Mouse (Mus musculus): ENCODE measurements around the gene Ano2.

Ano2 gene

GRCm38 (mm10) chr6:125690057-125690703, at the start of gene Ano2:
Ano2 (plus strand) TSS chr6:125690419.
- no peak for DNase-seq

GRCm38 (mm10) chr6:125640486-125640885, 49.7 kb upstream of the Ano2 start:
- no peak for DNase-seq

GRCm38 (mm10) chr6:125641146-125641545, 49.1 kb upstream of the Ano2 start:
- no peak for DNase-seq

DNA sequence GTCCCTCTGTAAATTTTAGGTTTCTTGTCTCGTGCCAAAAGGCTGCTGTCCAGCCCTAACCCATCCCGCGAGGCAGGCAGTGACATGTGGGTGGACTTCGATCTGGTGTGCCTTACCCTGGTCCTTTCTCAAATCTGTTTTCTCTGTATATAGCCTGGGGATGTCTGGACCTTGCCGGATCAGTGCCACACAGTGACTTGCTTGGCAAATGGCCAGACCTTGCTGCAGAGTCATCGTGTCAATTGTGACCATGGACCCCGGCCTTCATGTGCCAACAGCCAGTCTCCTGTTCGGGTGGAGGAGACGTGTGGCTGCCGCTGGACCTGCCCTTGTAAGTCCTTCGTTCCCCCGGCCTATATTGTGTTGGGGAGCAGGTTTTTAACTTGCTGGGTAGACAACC, 41.3 kb upstream of the Ano2 start:
- DNase-seq, result no peak

GRCm38 (mm10) chr6:125651335-125651734, 38.9 kb upstream of the Ano2 start:
- DNase-seq, result no peak

GRCm38 (mm10) chr6:125653416-125653815, 36.8 kb upstream of the Ano2 start:
- DNase-seq, result no peak

GRCm38 (mm10) chr6:125656921-125657320, 33.3 kb upstream of the Ano2 start:
- DNase-seq, result no peak

- DNase-seq, result no peak
Observed at GRCm38 (mm10) chr6:125657966-125658365, 32.3 kb upstream of the Ano2 start.

DNA sequence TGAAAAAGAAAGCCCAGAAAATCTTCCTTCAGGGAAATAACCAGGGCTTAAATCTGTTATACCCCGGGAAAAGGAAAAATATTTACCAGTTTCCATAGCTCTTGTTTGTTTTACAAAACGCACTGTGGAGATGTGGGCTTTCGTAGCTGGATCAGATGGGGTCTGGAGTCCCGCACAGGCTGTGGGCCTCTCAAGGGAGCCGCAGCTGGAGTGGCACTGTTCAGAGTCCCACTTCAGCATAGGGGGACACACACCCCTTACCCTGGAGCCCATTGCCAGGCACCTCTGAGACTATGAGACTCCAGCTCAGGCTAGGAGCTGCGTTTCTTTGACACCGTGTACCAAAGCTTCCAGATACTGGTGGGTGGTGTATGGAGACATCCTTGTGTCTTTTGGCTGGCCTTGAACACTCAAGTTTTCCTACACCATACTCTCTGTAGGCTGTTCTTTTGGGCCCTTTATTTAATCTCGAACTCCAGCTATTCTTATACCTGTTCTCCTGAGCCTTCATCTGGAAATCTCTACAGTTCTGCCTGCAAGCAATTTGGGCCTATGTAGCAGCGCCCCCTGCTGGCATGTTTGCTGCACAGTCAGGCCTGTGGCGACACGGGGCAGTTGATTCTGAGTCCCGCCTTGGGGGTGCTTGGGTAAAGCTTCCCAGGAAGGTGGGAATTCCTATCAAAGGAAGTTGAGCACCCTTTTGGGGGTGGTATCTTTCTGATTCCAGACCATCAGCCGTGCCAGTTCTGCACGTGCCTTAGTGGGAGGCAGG, 28.9 kb upstream of the Ano2 start:
- DNase-seq, result peak; percentile 64 to 72

GRCm38 (mm10) chr6:125663906-125664305, 26.3 kb upstream of the Ano2 start:
- DNase-seq, result no peak

- DNase-seq, result no peak
Observed at GRCm38 (mm10) chr6:125671835-125672234, 18.4 kb upstream of the Ano2 start.

- DNase-seq, result no peak
Observed at GRCm38 (mm10) chr6:125678492-125678891, 11.7 kb upstream of the Ano2 start.

DNA sequence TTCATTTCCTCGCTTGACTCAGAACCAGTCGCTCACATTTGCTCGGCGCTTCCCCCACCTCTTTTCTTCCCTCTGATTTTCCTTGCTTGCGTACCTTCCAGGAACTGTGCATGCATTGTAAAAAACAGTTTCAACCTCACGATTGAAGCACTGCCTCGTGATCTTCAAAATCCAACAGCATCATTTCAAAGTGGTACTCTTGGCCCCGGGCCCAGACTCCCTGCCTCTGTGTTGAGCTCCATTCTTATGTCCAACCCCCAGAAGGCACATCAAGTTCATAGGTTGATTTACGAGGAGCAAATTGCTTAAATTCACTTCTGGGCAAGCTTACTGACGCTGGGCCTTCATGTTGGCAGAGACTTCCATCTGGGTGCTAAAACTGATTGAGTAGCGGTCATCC, 9.6 kb upstream of the Ano2 start:
- no peak for DNase-seq

DNA sequence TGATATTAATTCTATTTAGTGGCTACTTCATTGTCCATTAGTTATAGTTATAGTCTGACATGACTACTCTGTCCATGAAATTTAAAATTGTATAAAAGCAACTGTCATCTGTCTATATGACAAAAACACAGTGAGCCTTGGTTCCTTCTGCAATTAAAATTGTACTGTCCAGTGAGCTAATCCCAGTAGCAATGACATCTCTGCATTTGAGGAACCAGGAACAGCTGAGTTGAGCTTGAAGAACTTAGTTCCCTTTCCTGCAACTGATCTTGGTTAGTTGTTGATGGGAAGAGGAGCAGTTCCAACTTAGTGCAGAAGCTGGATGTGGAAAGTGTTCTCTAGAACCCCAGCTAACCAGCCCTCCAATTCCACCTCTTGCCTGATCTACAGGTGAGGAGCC, 4.8 kb upstream of the Ano2 start:
- DNase-seq, result no peak

- no peak for DNase-seq
Observed at GRCm38 (mm10) chr6:125687986-125688385, 2.2 kb upstream of the Ano2 start.

- no peak for DNase-seq
Observed at GRCm38 (mm10) chr6:125701146-125701545, 10.9 kb downstream of the Ano2 start.

DNA sequence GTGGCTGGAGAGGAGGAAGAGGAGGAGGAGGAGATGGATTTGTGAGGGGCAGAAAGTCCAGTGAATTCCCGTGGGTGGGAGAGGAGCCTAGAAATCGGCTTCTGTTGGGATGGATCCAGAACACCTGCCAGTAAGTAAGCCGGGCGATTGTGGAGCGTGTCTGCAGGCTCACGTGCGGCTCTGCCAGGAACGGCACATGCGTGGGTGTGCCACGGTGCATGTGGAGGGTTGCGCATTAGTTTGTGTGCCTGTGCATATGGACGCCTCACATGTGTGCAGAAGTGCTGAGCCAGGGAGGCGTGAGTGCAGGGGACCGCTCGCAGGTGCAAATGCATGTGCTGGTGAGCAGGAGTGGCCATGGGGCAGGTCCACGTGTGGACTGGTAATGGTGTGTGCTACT, 21.0 kb downstream of the Ano2 start:
- no peak for DNase-seq

GRCm38 (mm10) chr6:125726408-125726807, 36.2 kb downstream of the Ano2 start:
- peak in 1 of 2 experiments; percentile 5 for DNase-seq

GRCm38 (mm10) chr6:125727484-125727911, 37.3 kb downstream of the Ano2 start:
- DNase-seq, result no peak

- DNase-seq, result no peak
Observed at GRCm38 (mm10) chr6:125729471-125729870, 39.3 kb downstream of the Ano2 start.

GRCm38 (mm10) chr6:125729986-125730535, 39.8 kb downstream of the Ano2 start:
- DNase-seq, result no peak

DNA sequence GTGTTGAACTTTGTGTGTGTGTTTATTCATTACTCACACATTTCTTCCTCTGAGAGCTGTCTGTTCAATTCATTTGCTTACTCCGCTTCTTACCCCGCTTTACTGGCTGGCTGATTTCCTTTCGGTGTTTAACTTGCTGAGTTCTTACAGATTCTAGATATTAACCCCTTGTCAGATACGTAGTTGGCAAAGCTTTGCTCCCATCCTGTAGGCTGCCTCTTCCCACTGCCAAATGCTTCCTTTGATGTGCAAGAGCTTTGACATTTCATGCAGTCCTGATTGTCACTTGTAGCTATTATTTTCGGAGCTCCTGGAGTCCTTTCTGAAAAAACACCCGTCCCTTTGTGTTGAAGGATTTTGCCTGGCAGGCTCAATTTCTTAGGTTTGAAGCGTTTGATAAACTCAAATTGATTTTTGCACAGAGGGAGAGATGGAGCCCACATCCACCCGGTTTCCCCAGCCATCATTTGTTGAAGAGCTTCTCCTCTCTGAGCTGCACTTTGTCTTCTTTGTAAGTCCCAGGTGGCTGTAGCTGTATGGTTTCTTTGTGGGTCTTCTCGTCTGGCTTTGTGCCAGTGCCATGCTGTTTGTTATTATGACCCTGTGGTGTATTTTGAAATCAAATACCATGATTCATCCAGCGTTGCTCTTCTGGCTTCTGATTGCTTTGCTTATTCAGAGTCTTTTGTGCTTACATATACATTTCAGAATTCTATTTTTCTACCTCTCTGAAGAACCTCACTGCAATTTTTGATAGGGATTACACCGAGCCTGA, 47.5 kb downstream of the Ano2 start:
- no peak for DNase-seq

All from B cell, adult 2 months (primary cell).